Mouse (Mus musculus) natural killer cell, adult 2 months (primary cell): ENCODE data around the gene Gls2.
A peak's percentile ranks its signal among the peaks of the same experiment; 100 is the strongest.

Source experiments
- DNase-seq, 2 experiments: peaks; one replicate each; pipeline ENCODE4 v3.0.0; 2022; ENCODE audit warnings: low spot score in 2 of 2

The Gls2 gene

GRCm38 (mm10) chr10:128231697-128232419, 37.6 kb downstream of the Gls2 start, which contains the start of gene Timeless:
TSS of gene Timeless (plus strand) at chr10:128232065.
- DNase-seq, result peak; percentile 86 to 89

DNA sequence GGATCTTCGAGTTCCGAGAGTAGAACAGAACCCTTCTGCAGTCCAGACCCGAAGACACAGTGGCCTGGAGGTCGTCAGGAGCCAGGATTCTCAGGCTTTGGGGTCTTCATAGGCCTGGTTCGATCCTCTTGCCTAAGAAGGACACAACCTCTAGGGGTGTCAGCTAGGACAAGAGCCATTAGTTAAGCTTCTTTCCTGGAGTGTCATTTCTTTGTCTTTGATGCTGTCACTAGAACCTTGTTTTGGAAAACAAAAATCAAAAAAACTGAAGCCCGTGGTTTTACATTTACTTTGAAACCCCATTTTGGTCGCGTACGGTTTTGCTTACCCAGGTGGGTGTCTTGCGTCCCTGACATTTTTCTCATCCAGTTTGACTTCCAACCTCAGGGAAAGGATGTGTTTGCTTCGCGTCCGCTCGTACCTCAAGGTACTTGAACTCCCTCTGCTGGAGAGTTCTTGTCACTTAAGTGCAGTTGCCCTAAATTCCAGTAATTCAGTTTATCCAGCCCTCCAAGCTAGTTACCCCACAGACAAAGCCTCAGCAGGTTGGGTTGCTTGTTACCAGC, 38.2 kb downstream of the Gls2 start:
- peak; percentile 64 to 65 for DNase-seq

- DNase-seq, result no peak
Measured at GRCm38 (mm10) chr10:128236321-128236720, 42.1 kb downstream of the Gls2 start.

DNA sequence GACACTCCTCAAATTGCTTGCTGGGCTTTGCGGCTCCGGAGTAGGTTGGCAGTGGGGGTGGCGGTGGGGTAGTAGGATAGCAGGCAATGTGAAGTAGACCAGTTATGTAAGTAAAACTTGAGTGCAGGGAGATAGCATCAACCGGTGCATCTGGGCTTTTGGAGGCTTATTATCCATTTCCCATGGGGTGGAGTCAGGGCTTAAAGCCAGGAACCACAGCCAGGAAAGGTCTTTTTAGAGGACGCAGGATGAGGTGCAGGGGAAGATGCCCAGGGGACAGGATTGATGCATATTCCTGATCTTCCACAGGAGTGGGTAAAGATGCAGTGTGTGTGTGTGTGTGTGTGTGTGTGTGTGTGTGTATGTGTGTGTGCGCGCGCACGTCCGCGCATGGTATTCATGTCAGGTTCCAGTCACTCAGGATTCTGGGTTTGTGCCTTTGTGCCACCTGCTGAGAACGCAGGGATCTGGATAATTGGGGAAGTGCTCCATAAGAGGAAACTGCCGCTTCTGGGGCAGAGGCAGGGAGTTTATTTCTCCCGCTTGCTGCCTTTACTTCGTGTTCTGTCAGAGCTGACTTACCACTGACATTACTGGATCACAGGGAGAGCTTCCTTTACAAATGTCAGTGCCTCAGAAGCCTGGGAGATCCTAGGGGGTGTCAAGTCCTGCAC, 43.7 kb downstream of the Gls2 start:
- no peak for DNase-seq

- DNase-seq, result no peak
Measured at GRCm38 (mm10) chr10:128239140-128239539, 44.9 kb downstream of the Gls2 start.

DNA sequence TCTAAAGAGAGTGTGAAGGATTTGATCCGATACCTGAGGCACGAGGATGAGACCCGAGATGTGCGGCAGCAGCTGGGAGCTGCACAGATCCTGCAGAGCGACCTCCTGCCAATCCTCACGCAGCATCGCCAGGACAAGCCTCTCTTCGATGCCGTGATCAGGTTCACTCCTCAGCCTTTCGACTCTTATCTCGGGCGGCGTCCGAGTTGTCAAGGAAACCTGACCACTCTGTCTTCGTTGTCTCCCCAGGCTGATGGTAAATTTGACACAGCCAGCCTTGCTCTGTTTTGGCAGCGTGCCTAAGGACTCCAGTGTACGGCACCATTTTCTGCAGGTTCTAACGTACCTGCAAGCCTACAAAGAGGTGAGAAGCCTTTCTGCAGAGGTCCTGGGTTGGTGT, 45.9 kb downstream of the Gls2 start:
- no peak for DNase-seq

DNA sequence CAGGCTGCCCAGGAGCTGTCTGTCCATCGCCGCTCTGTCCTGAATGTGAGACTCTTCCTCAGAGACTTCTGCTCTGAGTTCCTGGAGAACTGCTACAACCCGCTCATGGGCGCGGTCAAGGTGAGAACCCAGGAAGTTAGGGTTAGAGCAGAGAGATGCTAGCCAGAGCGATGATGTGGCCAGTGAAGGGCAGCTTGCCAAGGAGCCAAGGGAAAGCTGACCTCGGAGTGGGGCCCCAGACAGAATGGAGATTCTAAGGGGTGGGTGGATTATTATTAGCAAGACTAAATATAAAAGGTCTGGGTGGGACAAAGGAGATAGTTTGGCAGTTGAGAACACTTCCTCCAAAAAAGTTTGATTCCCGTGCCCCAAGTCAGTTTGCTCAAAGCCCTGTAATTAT, 49.0 kb downstream of the Gls2 start:
- no peak for DNase-seq

DNA sequence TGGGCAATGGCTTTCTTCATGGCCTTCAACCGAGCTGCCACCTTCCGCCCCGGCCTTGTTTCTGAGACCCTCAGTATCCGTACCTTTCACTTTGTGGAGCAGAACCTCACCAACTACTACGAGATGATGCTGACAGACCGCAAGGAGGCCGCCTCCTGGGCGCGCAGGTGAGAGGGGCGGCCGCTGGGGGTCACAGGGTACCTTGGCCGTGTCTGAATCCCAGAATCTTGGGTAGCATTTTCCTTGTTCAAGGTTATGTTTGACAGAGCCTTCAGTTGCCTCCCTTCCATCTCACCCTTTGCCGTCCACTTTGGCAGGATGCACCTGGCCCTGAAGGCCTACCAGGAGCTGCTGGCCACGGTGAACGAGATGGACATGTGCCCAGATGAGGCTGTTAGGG, 49.9 kb downstream of the Gls2 start:
- no peak for DNase-seq

DNA sequence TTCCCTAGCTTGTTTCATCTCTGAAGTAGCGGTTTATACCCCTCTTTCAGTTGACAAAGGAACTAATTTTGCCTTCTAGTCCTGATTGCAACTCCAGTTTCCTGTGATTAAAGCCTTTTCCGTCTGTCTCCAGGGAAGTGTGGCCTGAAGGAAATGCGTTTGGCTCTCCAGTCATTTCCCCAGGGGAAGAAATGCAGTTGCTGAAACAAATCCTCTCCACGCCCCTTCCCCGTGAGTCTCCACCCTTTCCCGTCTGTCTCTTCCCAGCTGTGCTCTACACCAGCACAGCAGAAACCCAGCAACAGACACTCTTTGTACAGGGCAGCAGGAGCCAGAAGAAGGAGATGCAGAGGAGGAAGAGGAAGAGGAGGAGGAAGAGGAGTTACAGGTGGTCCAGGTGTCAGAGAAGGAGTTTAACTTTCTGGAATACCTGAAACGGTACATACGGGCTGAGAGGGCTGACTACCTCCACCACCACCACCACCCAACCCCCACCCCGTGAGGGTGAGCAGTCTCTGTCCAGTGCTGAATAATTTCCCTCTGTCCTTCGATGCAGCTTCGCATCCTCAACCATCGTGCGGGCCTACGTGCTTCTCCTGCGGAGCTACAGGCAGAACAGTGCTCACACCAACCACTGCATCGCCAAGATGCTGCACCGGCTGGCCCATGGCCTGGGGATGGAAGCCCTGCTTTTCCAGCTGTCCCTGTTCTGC, 52.9 kb downstream of the Gls2 start:
- DNase-seq, result no peak

DNA sequence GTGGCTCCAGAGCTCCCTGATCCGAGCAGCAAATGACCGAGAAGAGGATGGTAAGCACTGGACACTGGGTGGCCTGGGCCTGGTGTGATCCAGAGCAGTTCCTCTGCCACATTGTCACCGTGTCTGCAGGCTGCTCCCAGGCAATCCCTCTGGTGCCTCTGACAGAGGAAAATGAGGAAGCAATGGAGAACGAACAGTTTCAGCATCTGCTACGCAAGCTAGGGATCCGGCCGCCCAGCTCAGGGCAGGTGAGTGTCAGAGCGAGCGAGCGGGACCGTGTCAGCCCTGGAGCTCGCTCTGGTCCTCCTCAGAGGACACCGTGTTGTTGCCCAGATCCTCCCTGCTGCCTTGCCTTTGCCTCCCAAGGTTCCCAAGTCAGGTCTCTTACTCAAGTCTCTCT, 56.3 kb downstream of the Gls2 start:
- DNase-seq, result no peak

GRCm38 (mm10) chr10:128253677-128254255, 59.5 kb downstream of the Gls2 start, which contains the start of gene Apon:
TSS of gene Apon (plus strand) at chr10:128254096.
- no peak for DNase-seq

GRCm38 (mm10) chr10:128255925-128256324, 61.7 kb downstream of the Gls2 start:
- no peak for DNase-seq

GRCm38 (mm10) chr10:128256328-128256727, 62.1 kb downstream of the Gls2 start:
- DNase-seq, result no peak

GRCm38 (mm10) chr10:128258953-128259352, 64.7 kb downstream of the Gls2 start:
- DNase-seq, result peak in 1 of 2 experiments; percentile 24
